Mouse (Mus musculus) left cerebral cortex, adult 2 months (tissue): ENCODE measurements around the gene Ahcy. TPM values are rescaled to one million over a fixed set of nuclear protein-coding genes. Genes with fewer than 3 reads are reported as not detected.
"Not testable (repeated sequence)": the region's sequence is repeated elsewhere in the genome, so short reads cannot be mapped to it uniquely, and the experiment has no call there.

ENCODE experiments used
- DNase-seq, 2 experiments: peaks; one replicate each; pipeline ENCODE4 v3.0.0; 2021 to 2022; ENCODE audit warnings: low spot score in 2 of 2, mixed read lengths in 1 of 2; ENCODE audit errors: extremely low spot score in 1 of 2
- H3K27ac ChIP-seq: fragments of 200-600 bp; 2 replicates; pipeline ENCODE4 v1.8.1; 2022
- H3K4me3 ChIP-seq: fragments of 200-600 bp; 2 replicates; pipeline ENCODE4 v1.8.1; 2022
- CTCF ChIP-seq: fragments of 200-600 bp; IDR thresholded peaks from 2 replicates; pipeline ENCODE4 v1.8.1; 2022; ENCODE audit warnings: antibody characterized with exemption, mild to moderate bottlenecking, moderate library complexity
- intact Hi-C: fragments of 180-260 bp; cut with DNase I; formaldehyde crosslinking; loops from one replicate; pipeline ENCODE4 v1.15.1; 2025
- total RNA-seq, 2 experiments: library from RNA; stranded (reverse); gene quantifications; 2 replicates each; pipeline ENCODE4 v1.2.3; 2021

The Ahcy gene
- total RNA-seq, 2 experiments from 2014 or later, result 13.8 to 14.4 TPM

- TF ChIP-seq CTCF, result no peak
- Histone ChIP-seq H3K27ac (no peak overlapping the region), H3K4me3 (no peak overlapping the region)
- DNase-seq, result no peak
- intact Hi-C loops, result no loop called here
Observed at GRCm38 (mm10) chr2:155046803-155047202, 27.5 kb downstream of the Ahcy start.

GRCm38 (mm10) chr2:155045075-155045474, 29.2 kb downstream of the Ahcy start:
- intact Hi-C loops, result no loop called here
- TF ChIP-seq CTCF, result no peak
- DNase-seq, result no peak
- H3K4me3 ChIP-seq, result no peak overlapping the region
- no peak overlapping the region for H3K27ac ChIP-seq

- intact Hi-C loops, result no loop called here
- no peak for TF ChIP-seq CTCF
- no peak overlapping the region for H3K27ac ChIP-seq
- DNase-seq, result no peak
- H3K4me3 ChIP-seq, result no peak overlapping the region
Observed at GRCm38 (mm10) chr2:155044542-155044941, 29.8 kb downstream of the Ahcy start.

GRCm38 (mm10) chr2:155039956-155040355, 34.3 kb downstream of the Ahcy start:
- no peak for TF ChIP-seq CTCF
- intact Hi-C loops, result no loop called here
- no peak for DNase-seq
- Histone ChIP-seq H3K4me3 (no peak overlapping the region), H3K27ac (no peak overlapping the region)

GRCm38 (mm10) chr2:155032938-155033710, 41.2 kb downstream of the Ahcy start:
- no peak for TF ChIP-seq CTCF
- DNase-seq, result no peak
- no peak overlapping the region for H3K27ac ChIP-seq
- intact Hi-C loops, result no loop called here
- H3K4me3 ChIP-seq, result no peak overlapping the region

- Histone ChIP-seq H3K4me3 (no peak overlapping the region), H3K27ac (no peak overlapping the region)
- intact Hi-C loops, result loop anchor here (1.0 kb wide), 1 partner anchor 17 kb away; no protein-coding TSS in a partner anchor
- TF ChIP-seq CTCF, result no peak
- no peak for DNase-seq
Observed at GRCm38 (mm10) chr2:155030831-155031230, 43.5 kb downstream of the Ahcy start.

GRCm38 (mm10) chr2:155020247-155020826, 54.0 kb downstream of the Ahcy start:
- intact Hi-C loops, H3K27ac ChIP-seq, DNase-seq, H3K4me3 ChIP-seq: not testable (repeated sequence)

- intact Hi-C loops, result no loop called here
- no peak overlapping the region; the same call in 1 of the 2 replicates for H3K27ac ChIP-seq
Observed at GRCm38 (mm10) chr2:155019673-155020072, 54.6 kb downstream of the Ahcy start.

GRCm38 (mm10) chr2:155018762-155019641, 55.3 kb downstream of the Ahcy start:
- peak; percentile 45 to 46 for DNase-seq
- TF ChIP-seq CTCF, result no peak; the same call in 1 of the 2 replicates
- peak overlapping the region; percentile 50 for H3K4me3 ChIP-seq
- peak overlapping the region; percentile 71 for H3K27ac ChIP-seq
- intact Hi-C loops, result no loop called here

More at GRCm38 (mm10) chr2:155019673-155020072, 54.6 kb downstream of the Ahcy start:
- peak overlapping the region; percentile 50 for H3K4me3 ChIP-seq
- DNase-seq, result peak; percentile 82 to 89
- peak; percentile 74 for TF ChIP-seq CTCF

GRCm38 (mm10) chr2:155018251-155018755, 56.0 kb downstream of the Ahcy start, which contains the start of gene Gm14226:
TSS of gene Gm14226 (plus strand) at chr2:155018266.
- DNase-seq, intact Hi-C loops: not testable (repeated sequence)
- Histone ChIP-seq H3K4me3 (peak within 1 kb of the TSS; percentile 50), H3K27ac (peak within 1 kb of the TSS; percentile 71)

- intact Hi-C loops, DNase-seq, H3K4me3 ChIP-seq, H3K27ac ChIP-seq: not testable (repeated sequence)
Observed at GRCm38 (mm10) chr2:155016751-155017150, 57.5 kb downstream of the Ahcy start.
